Mouse (Mus musculus) MEL (cell line): ENCODE measurements around the gene Rab1b.

Source experiments
- CHD2 ChIP-seq: IDR thresholded peaks from 2 replicates; pipeline ENCODE4 v1.6.1; 2011; ENCODE audit warnings: low read length, improper control_type of control experiment
- CTCF ChIP-seq, 3 experiments: IDR thresholded peaks in 2 of 3; conservative IDR thresholded peaks in 1 of 3; 2 replicates each; pipeline ENCODE4 v1.5.1; 2011 to 2012; ENCODE audit warnings: low read length in 3 of 3, low read depth in 2 of 3, mild to moderate bottlenecking in 2 of 3, improper control_type of control experiment in 1 of 3, inconsistent platforms in 1 of 3, mixed read lengths in 1 of 3, moderate library complexity in 1 of 3; ENCODE audit not compliant: control insufficient read depth in 1 of 3, insufficient read depth in 1 of 3, poor library complexity in 1 of 3, severe bottlenecking in 1 of 3
- E2F4 ChIP-seq: IDR thresholded peaks from 2 replicates; pipeline ENCODE4 v1.6.1; 2011; ENCODE audit warnings: low read depth, low read length, improper control_type of control experiment, borderline replicate concordance
- EP300 ChIP-seq, 2 experiments: IDR thresholded peaks; 2 replicates each; pipeline ENCODE4 v1.6.1; 2011; ENCODE audit warnings: improper control_type of control experiment in 2 of 2, low read length in 2 of 2, low read depth in 1 of 2, mild to moderate bottlenecking in 1 of 2
- ETS1 ChIP-seq: IDR thresholded peaks from 2 replicates; pipeline ENCODE4 v1.6.1; 2012; ENCODE audit warnings: low read depth, mild to moderate bottlenecking, inconsistent platforms, low read length, improper control_type of control experiment, moderate library complexity
- HCFC1 ChIP-seq: IDR thresholded peaks from 2 replicates; pipeline ENCODE4 v1.6.1; 2012; ENCODE audit warnings: low read depth, mild to moderate bottlenecking, inconsistent platforms, low read length, improper control_type of control experiment, moderate library complexity
- JUND ChIP-seq: IDR thresholded peaks from 2 replicates; pipeline ENCODE4 v1.6.1; 2011; ENCODE audit warnings: low read depth, mild to moderate bottlenecking, improper control_type of control experiment, low read length
- MAFK ChIP-seq: IDR thresholded peaks from 2 replicates; pipeline ENCODE4 v1.6.1; 2011; ENCODE audit warnings: low read depth, mild to moderate bottlenecking, low read length, improper control_type of control experiment, borderline replicate concordance
- MEF2A ChIP-seq: IDR thresholded peaks from 2 replicates; pipeline ENCODE4 v1.6.1; 2014; ENCODE audit warnings: low read depth, mild to moderate bottlenecking, inconsistent platforms, low read length, improper control_type of control experiment; ENCODE audit not compliant: poor library complexity, insufficient replicate concordance, severe bottlenecking; ENCODE audit errors: extremely low read depth
- NRF1 ChIP-seq: IDR thresholded peaks from 2 replicates; pipeline ENCODE4 v1.6.1; 2014; ENCODE audit warnings: low read depth, mild to moderate bottlenecking, inconsistent platforms, low read length, improper control_type of control experiment, moderate library complexity; ENCODE audit not compliant: poor library complexity, insufficient read depth, severe bottlenecking
- POLR2A ChIP-seq, 2 experiments: IDR thresholded peaks; 2 replicates each; pipeline ENCODE4 v1.6.1; 2011 to 2012; ENCODE audit warnings: low read length in 2 of 2, mild to moderate bottlenecking in 2 of 2, control low read depth in 1 of 2, improper control_type of control experiment in 1 of 2, low read depth in 1 of 2, moderate library complexity in 1 of 2; ENCODE audit not compliant: control insufficient read depth in 1 of 2, insufficient read depth in 1 of 2, poor library complexity in 1 of 2
- TCF12 ChIP-seq: IDR thresholded peaks from 2 replicates; pipeline ENCODE4 v1.6.1; 2014; ENCODE audit warnings: low read depth, mild to moderate bottlenecking, inconsistent platforms, low read length, improper control_type of control experiment, moderate library complexity
- USF1 ChIP-seq: IDR thresholded peaks from 2 replicates; pipeline ENCODE4 v1.6.1; 2014; ENCODE audit warnings: low read depth, mild to moderate bottlenecking, inconsistent platforms, low read length, improper control_type of control experiment, moderate library complexity

DNA sequence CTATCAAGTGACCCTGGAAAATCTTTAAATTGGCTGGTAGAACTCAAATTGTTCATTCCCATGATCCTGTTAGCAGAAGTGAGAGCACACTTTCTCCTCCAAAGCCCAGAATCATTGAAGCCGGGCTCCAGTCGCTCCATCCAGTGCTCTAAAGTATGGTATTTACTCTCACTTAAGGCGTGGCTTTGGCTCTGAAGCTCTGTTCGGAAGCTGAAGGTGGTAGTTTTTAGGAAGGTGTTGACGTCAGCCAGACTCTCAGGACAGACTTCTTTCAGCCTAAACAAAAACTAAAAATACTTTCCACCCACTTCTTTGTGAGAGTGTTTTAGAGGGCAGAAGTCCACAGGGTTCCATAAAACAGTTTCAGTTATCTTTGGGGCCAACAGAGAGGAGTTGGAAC, 33.4 kb downstream of the Rab1b start:
- no peak for TF ChIP-seq EP300 (IDR thresholded peaks at IDR 0.05; ENCODE audit: low read depth in 1 of 2, low read length in 2 of 2)
- TF ChIP-seq E2F4: no peak
- TF ChIP-seq POLR2A (IDR thresholded peaks at IDR 0.05; ENCODE audit: control insufficient read depth in 1 of 2, insufficient read depth in 1 of 2, low read depth in 1 of 2, low read length in 2 of 2, poor library complexity in 1 of 2): no peak
- no peak for TF ChIP-seq USF1
- TF ChIP-seq CTCF (IDR thresholded peaks at IDR 0.05 in 2 of 3, conservative IDR thresholded peaks at IDR 0.05 in 1 of 3; ENCODE audit: control insufficient read depth in 1 of 3, insufficient read depth in 1 of 3, low read depth in 2 of 3, low read length in 3 of 3, poor library complexity in 1 of 3, severe bottlenecking in 1 of 3): no peak
- no peak for TF ChIP-seq HCFC1
- TF ChIP-seq JUND: no peak
- no peak for TF ChIP-seq MEF2A
- TF ChIP-seq ETS1: no peak
- TF ChIP-seq CHD2: no peak
- no peak for TF ChIP-seq MAFK
- no peak for TF ChIP-seq TCF12
- TF ChIP-seq NRF1: no peak
